Mouse (Mus musculus) limb, embryonic 12.5 days (tissue): ENCODE measurements around the gene Smug1. TPM values are rescaled to one million over a fixed set of nuclear protein-coding genes. Genes with fewer than 3 reads are reported as not detected.

Experiments used
- ATAC-seq: fragments of 200-750 bp; cut with Nextera tagmentation; 2 replicates; pipeline ENCODE4 v1.8.0; 2017; ENCODE audit warnings: low read depth, moderate TSS enrichment; ENCODE audit not compliant: insufficient number of reproducible peaks, insufficient read depth, low FRiP score, low TSS enrichment
- H3K27ac ChIP-seq: fragments of 300-500 bp; sonication (generic); 2 replicates; pipeline ENCODE4 v1.5.1; 2016; ENCODE audit warnings: mild to moderate bottlenecking, moderate library complexity
- H3K27me3 ChIP-seq: fragments of 300-500 bp; sonication (generic); 2 replicates; pipeline ENCODE4 v1.6.1; 2016; ENCODE audit warnings: mild to moderate bottlenecking, moderate library complexity
- H3K36me3 ChIP-seq: fragments of 300-500 bp; sonication (generic); 2 replicates; pipeline ENCODE4 v1.6.1; 2016; ENCODE audit warnings: mild to moderate bottlenecking, moderate library complexity
- H3K4me1 ChIP-seq: fragments of 300-500 bp; sonication (generic); replicated peaks from 2 replicates; pipeline ENCODE4 v1.6.1; 2016
- H3K4me2 ChIP-seq: fragments of 300-500 bp; sonication (generic); 2 replicates; pipeline ENCODE4 v1.6.1; 2016; ENCODE audit warnings: mild to moderate bottlenecking, moderate library complexity
- H3K4me3 ChIP-seq: fragments of 300-500 bp; sonication (generic); replicated peaks from 2 replicates; pipeline ENCODE4 v1.5.1; 2016; ENCODE audit warnings: mild to moderate bottlenecking
- H3K9ac ChIP-seq: fragments of 300-500 bp; sonication (generic); replicated peaks from 2 replicates; pipeline ENCODE4 v1.6.1; 2016; ENCODE audit warnings: mild to moderate bottlenecking, moderate library complexity
- H3K9me3 ChIP-seq: fragments of 300-500 bp; sonication (generic); 2 replicates; pipeline ENCODE4 v1.6.1; 2016; ENCODE audit warnings: mild to moderate bottlenecking, moderate library complexity
- WGBS: fragments of 180-500 bp; shearing (Covaris S2); methylation state at CpG from one replicate; pipeline ENCODE4 v1.1.7; 2016; 5-methylcytosine and 5-hydroxymethylcytosine counted together
- polyA plus RNA-seq: library from polyadenylated mRNA; unstranded; fragments of >200 nt; fragmentation: Nextera tagmentation; extraction: Ambion mirVana; gene quantifications from 2 replicates; pipeline ENCODE4 v1.2.1, GENCODE M21; 2016

Gene Smug1
- polyA plus RNA-seq: 14.6 and 15.2 TPM in 2 replicates

- no peak within 1 kb of the TSS for H3K4me2 ChIP-seq
- H3K27me3 ChIP-seq: peaks cover 80% of the 10 kb centered on the region
- H3K9ac ChIP-seq: no peak within 1 kb of the TSS
- no peak within 1 kb of the TSS for H3K27ac ChIP-seq
- H3K9me3 ChIP-seq: peaks cover 4% of the 10 kb centered on the region; the same call in 1 of the 2 replicates
- H3K36me3 ChIP-seq: no peaks in the 10 kb centered on the region
- 33% methylated on average over 6 of the region's 6 CpGs for WGBS
- H3K4me3 ChIP-seq: no peak within 1 kb of the TSS
- no peak for ATAC-seq
- H3K4me1 ChIP-seq: peaks cover 33% of the 10 kb centered on the region
Measured at GRCm38 (mm10) chr15:103167042-103167615, at the start of gene Smug1. Smug1 (minus strand) TSS chr15:103167092.

- Histone ChIP-seq H3K36me3 (peaks cover 21% of the 10 kb centered on the region), H3K27me3 (no peaks in the 10 kb centered on the region), H3K4me2 (peak overlapping the region; percentile 60), H3K9ac (no peak overlapping the region; the same call in 1 of the 2 replicates), H3K4me3 (peak overlapping the region; percentile 38), H3K4me1 (peaks cover 36% of the 10 kb centered on the region), H3K9me3 (no peaks in the 10 kb centered on the region), H3K27ac (peak overlapping the region; percentile 98)
- no peak for ATAC-seq
- WGBS: 24% methylated on average over 2 of the region's 2 CpGs
Measured at GRCm38 (mm10) chr15:103216052-103216451, 49.2 kb upstream of the Smug1 start.

- H3K4me1 ChIP-seq: peaks cover 36% of the 10 kb centered on the region
Measured at GRCm38 (mm10) chr15:103214971-103215907, 48.3 kb upstream of the Smug1 start.

GRCm38 (mm10) chr15:103214149-103214548 lies 47.3 kb upstream of the Smug1 start:
- H3K4me2 ChIP-seq: peak overlapping the region; percentile 54
- no peaks in the 10 kb centered on the region for H3K9me3 ChIP-seq
- H3K27ac ChIP-seq: peak overlapping the region; percentile 83
- H3K4me3 ChIP-seq: peak overlapping the region; percentile 29
- peak overlapping the region; percentile 13; the same call in 1 of the 2 replicates for H3K9ac ChIP-seq
- peaks cover 36% of the 10 kb centered on the region for H3K4me1 ChIP-seq
- H3K36me3 ChIP-seq: peaks cover 40% of the 10 kb centered on the region
- no peak for ATAC-seq
- no peaks in the 10 kb centered on the region for H3K27me3 ChIP-seq
- WGBS: 31% methylated on average over 2 of the region's 2 CpGs

More at GRCm38 (mm10) chr15:103214971-103215907, 48.3 kb upstream of the Smug1 start:
- H3K4me2 ChIP-seq: peak overlapping the region; percentile 60
- under 1% methylated on average over 15 of the region's 15 CpGs for WGBS
- peak overlapping the region; percentile 42 for H3K9ac ChIP-seq
- H3K4me3 ChIP-seq: peak overlapping the region; percentile 38
- no peaks in the 10 kb centered on the region for H3K9me3 ChIP-seq
- H3K36me3 ChIP-seq: peaks cover 29% of the 10 kb centered on the region
- ATAC-seq: peak; percentile 91
- no peaks in the 10 kb centered on the region for H3K27me3 ChIP-seq
- peak overlapping the region; percentile 98 for H3K27ac ChIP-seq

GRCm38 (mm10) chr15:103205156-103205555 lies 38.3 kb upstream of the Smug1 start:
- peaks cover 5% of the 10 kb centered on the region; the same call in 1 of the 2 replicates for H3K4me1 ChIP-seq
- ATAC-seq: no peak
- no peaks in the 10 kb centered on the region for H3K27me3 ChIP-seq
- no peak overlapping the region for H3K4me3 ChIP-seq
- H3K9me3 ChIP-seq: no peaks in the 10 kb centered on the region
- H3K27ac ChIP-seq: no peak overlapping the region
- H3K36me3 ChIP-seq: peaks cover 93% of the 10 kb centered on the region
- H3K9ac ChIP-seq: no peak overlapping the region
- no peak overlapping the region for H3K4me2 ChIP-seq
- WGBS: 63% methylated on average over 2 of the region's 2 CpGs

- 49% methylated on average over 6 of the region's 6 CpGs for WGBS
- Histone ChIP-seq H3K4me2 (no peak overlapping the region), H3K9me3 (no peaks in the 10 kb centered on the region), H3K4me3 (no peak overlapping the region), H3K27ac (no peak overlapping the region), H3K36me3 (peaks cover 93% of the 10 kb centered on the region), H3K27me3 (no peaks in the 10 kb centered on the region), H3K4me1 (peaks cover 5% of the 10 kb centered on the region; the same call in 1 of the 2 replicates), H3K9ac (no peak overlapping the region)
- ATAC-seq: no peak
Measured at GRCm38 (mm10) chr15:103202088-103202793, 35.3 kb upstream of the Smug1 start.

- no peak for ATAC-seq
- peaks cover 94% of the 10 kb centered on the region for H3K36me3 ChIP-seq
Measured at GRCm38 (mm10) chr15:103197785-103198184, 30.9 kb upstream of the Smug1 start.

GRCm38 (mm10) chr15:103196835-103197234 lies 29.9 kb upstream of the Smug1 start:
- 86% methylated on average over 1 of the region's 1 CpGs for WGBS
- Histone ChIP-seq H3K27me3 (no peaks in the 10 kb centered on the region), H3K4me3 (no peak overlapping the region), H3K9ac (no peak overlapping the region), H3K4me2 (no peak overlapping the region), H3K4me1 (no peaks in the 10 kb centered on the region), H3K27ac (no peak overlapping the region), H3K9me3 (no peaks in the 10 kb centered on the region), H3K36me3 (peaks cover 96% of the 10 kb centered on the region)
- no peak for ATAC-seq

More at GRCm38 (mm10) chr15:103197785-103198184, 30.9 kb upstream of the Smug1 start:
- WGBS: 92% methylated on average over 4 of the region's 4 CpGs
- H3K9ac ChIP-seq: no peak overlapping the region
- peaks cover 5% of the 10 kb centered on the region; the same call in 1 of the 2 replicates for H3K4me1 ChIP-seq
- H3K4me3 ChIP-seq: no peak overlapping the region
- H3K27ac ChIP-seq: no peak overlapping the region
- no peaks in the 10 kb centered on the region for H3K27me3 ChIP-seq
- no peak overlapping the region for H3K4me2 ChIP-seq
- H3K9me3 ChIP-seq: no peaks in the 10 kb centered on the region

- Histone ChIP-seq H3K9ac (no peak overlapping the region), H3K36me3 (peaks cover 94% of the 10 kb centered on the region), H3K27ac (no peak overlapping the region), H3K27me3 (no peaks in the 10 kb centered on the region), H3K4me3 (no peak overlapping the region), H3K4me2 (no peak overlapping the region), H3K9me3 (no peaks in the 10 kb centered on the region), H3K4me1 (peaks cover 11% of the 10 kb centered on the region; the same call in 1 of the 2 replicates)
- 87% methylated on average over 2 of the region's 2 CpGs for WGBS
- ATAC-seq: no peak
Measured at GRCm38 (mm10) chr15:103193606-103194005, 26.7 kb upstream of the Smug1 start.

GRCm38 (mm10) chr15:103190531-103191462 lies 23.9 kb upstream of the Smug1 start:
- ATAC-seq: no peak
- Histone ChIP-seq H3K4me3 (no peak overlapping the region), H3K27me3 (no peaks in the 10 kb centered on the region), H3K9ac (0 out of 2 replicates have a peak overlapping the region, but pooled peaks have one; percentile 27), H3K36me3 (peaks cover 66% of the 10 kb centered on the region), H3K9me3 (no peaks in the 10 kb centered on the region), H3K27ac (peak overlapping the region; percentile 41; the same call in 1 of the 2 replicates), H3K4me2 (no peak overlapping the region), H3K4me1 (peaks cover 11% of the 10 kb centered on the region; the same call in 1 of the 2 replicates)
- 38% methylated on average over 10 of the region's 10 CpGs for WGBS
